Comparison of ENCODE assay signal across 11 mouse cellular contexts in genomic region chr9:114787134-114787533, GRCm38 (mm10).
"Had no signal": no experiment of that assay in that cellular context is flagged by ENCODE, and none has a peak within 500 bp of the region (broad histone marks: within the 10 kb centered on the region; RNA-seq: fewer than 3 reads in every experiment).

No protein-coding gene starts in this region.

- H3K9me3 ChIP-seq: limb, embryonic 10.5 days had no signal

- H3K27ac ChIP-seq: limb, embryonic 10.5 days had no signal

- H3K4me3 ChIP-seq: limb, embryonic 10.5 days; megakaryocyte, embryonic 14.5 days had no signal

- DNase-seq: kidney, adult 2 months; kidney, postnatal 25 days; layer of hippocampus, adult 9-11 months; lung, adult 18-20 months; spleen, adult 18-20 months; thymus, postnatal 4 days had no signal

- H3K4me2 ChIP-seq: midbrain, embryonic 11.5 days had no signal

- H3K36me3 ChIP-seq: limb, embryonic 10.5 days had no signal

- ATAC-seq: intestine, embryonic 16.5 days; midbrain, embryonic 16.5 days had no signal
